Mouse (Mus musculus): ENCODE results near the gene Gm45785.

Gm45785 gene

GRCm38 (mm10) chr7:140833341-140833740, 22.8 kb downstream of the Gm45785 start:
- DNase-seq (ENCODE audit: low read depth, low spot score) = no peak

GRCm38 (mm10) chr7:140831447-140831846, 24.7 kb downstream of the Gm45785 start:
- no peak for DNase-seq (ENCODE audit: low read depth, low spot score)

GRCm38 (mm10) chr7:140828171-140828881, 27.8 kb downstream of the Gm45785 start:
- peak; percentile 40 for DNase-seq (ENCODE audit: low read depth, low spot score)

GRCm38 (mm10) chr7:140822731-140823130, 33.4 kb downstream of the Gm45785 start:
- no peak for DNase-seq (ENCODE audit: low read depth, low spot score)

- DNase-seq (ENCODE audit: low read depth, low spot score) = peak; percentile 16
Observed at GRCm38 (mm10) chr7:140821653-140822329, 34.3 kb downstream of the Gm45785 start, which contains the start of gene Zfp941. Zfp941 (minus strand) TSS chr7:140822178.

GRCm38 (mm10) chr7:140821305-140821652, 34.9 kb downstream of the Gm45785 start:
- DNase-seq (ENCODE audit: low read depth, low spot score) = no peak

GRCm38 (mm10) chr7:140820173-140820572, 36.0 kb downstream of the Gm45785 start:
- no peak for DNase-seq (ENCODE audit: low read depth, low spot score)

- DNase-seq (ENCODE audit: low read depth, low spot score) = no peak
Observed at GRCm38 (mm10) chr7:140812850-140813249, 43.3 kb downstream of the Gm45785 start.

GRCm38 (mm10) chr7:140811714-140812113, 44.4 kb downstream of the Gm45785 start:
- no peak for DNase-seq (ENCODE audit: low read depth, low spot score)

GRCm38 (mm10) chr7:140810496-140810895, 45.6 kb downstream of the Gm45785 start:
- peak; percentile 20 for DNase-seq (ENCODE audit: low read depth, low spot score)

GRCm38 (mm10) chr7:140805704-140806103, 50.4 kb downstream of the Gm45785 start:
- DNase-seq (ENCODE audit: low read depth, low spot score) = peak; percentile 69

GRCm38 (mm10) chr7:140802629-140803028, 53.5 kb downstream of the Gm45785 start:
- no peak for DNase-seq (ENCODE audit: low read depth, low spot score)

GRCm38 (mm10) chr7:140798212-140798611, 57.9 kb downstream of the Gm45785 start:
- DNase-seq (ENCODE audit: low read depth, low spot score) = no peak

- no peak for DNase-seq (ENCODE audit: low read depth, low spot score)
Observed at GRCm38 (mm10) chr7:140797619-140798018, 58.5 kb downstream of the Gm45785 start.

- DNase-seq (ENCODE audit: low read depth, low spot score) = no peak
Observed at GRCm38 (mm10) chr7:140793541-140793940, 62.6 kb downstream of the Gm45785 start.

GRCm38 (mm10) chr7:140788053-140788435, 68.1 kb downstream of the Gm45785 start:
- DNase-seq (ENCODE audit: low read depth, low spot score) = no peak

GRCm38 (mm10) chr7:140787406-140788052, 68.6 kb downstream of the Gm45785 start, which contains the start of gene Syce1:
Syce1 (minus strand) TSS chr7:140787852.
- peak; percentile 5 for DNase-seq (ENCODE audit: low read depth, low spot score)

- no peak for DNase-seq (ENCODE audit: low read depth, low spot score)
Observed at GRCm38 (mm10) chr7:140780548-140780947, 75.6 kb downstream of the Gm45785 start.
